17 mouse cellular contexts compared by ENCODE assay signal in the genomic region with DNA sequence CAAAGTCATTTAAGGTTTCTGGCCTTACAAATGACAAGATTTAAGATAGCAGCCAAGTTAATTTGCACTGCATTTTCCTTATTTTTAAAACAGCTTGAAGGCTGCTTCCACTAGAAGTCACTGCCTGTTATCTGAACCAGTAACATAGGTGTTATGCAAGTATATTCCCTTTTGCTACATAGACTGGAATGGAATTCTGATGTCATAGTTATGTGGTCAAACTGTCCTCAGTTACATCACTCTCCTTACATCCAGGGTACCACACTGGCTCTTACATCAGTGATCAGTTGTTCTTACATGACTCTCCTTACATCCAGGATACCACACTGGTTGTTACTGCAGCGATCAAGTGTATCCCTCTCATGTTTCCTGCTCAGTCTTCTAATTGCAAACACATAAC.
"Had no signal": no experiment of that assay in that cellular context is flagged by ENCODE, and none has a peak within 500 bp of the region (broad histone marks: within the 10 kb centered on the region; RNA-seq: fewer than 3 reads in every experiment).

No protein-coding gene starts in this region.

- DNase-seq: left cerebral cortex, postnatal 4 days; liver; liver, embryonic 13.5 days; liver, postnatal 0 days; lung, adult 18-20 months; lung, adult 2 months; lung, embryonic 14.5 days; lung, postnatal 10 days; lung, postnatal 14 days; lung, postnatal 36 days; lung, postnatal 4 days; midbrain, embryonic 14.5 days had no signal

- ATAC-seq: liver, embryonic 12.5 days; liver, postnatal 0 days; lung, postnatal 0 days; midbrain, embryonic 13.5 days; midbrain, embryonic 15.5 days; midbrain, embryonic 16.5 days had no signal
